Mouse (Mus musculus) left cerebral cortex, postnatal 25 days (tissue): ENCODE data around the gene Cfap126. TPM values are rescaled to one million over a fixed set of nuclear protein-coding genes. Genes with fewer than 3 reads are reported as not detected.
"Not testable (repeated sequence)": the region's sequence is repeated elsewhere in the genome, so short reads cannot be mapped to it uniquely, and the experiment has no call there.

Experiments used
- DNase-seq, 2 experiments: peaks; one replicate each; pipeline ENCODE4 v3.0.0; 2022; ENCODE audit warnings: low spot score in 2 of 2, mixed read lengths in 1 of 2
- intact Hi-C: fragments of 180-260 bp; cut with DNase I; formaldehyde crosslinking; loops from one replicate; pipeline ENCODE4 v1.15.1; 2025
- total RNA-seq, 2 experiments: library from RNA; stranded (reverse); gene quantifications; 2 replicates each; pipeline ENCODE4 v1.2.3; 2021

Gene Cfap126
- under 1 TPM; 0.34 to 0.43 TPM for total RNA-seq

- peak; percentile 30 to 56 for DNase-seq
- intact Hi-C loops: loop anchor here (5.0 kb wide), 2 partner anchors 143 to 248 kb away; partner anchors contain the start of gene Klhdc9
Observed at GRCm38 (mm10) chr1:171113873-171114299, at the start of gene Cfap126. Cfap126 (plus strand) TSS chr1:171113918.

GRCm38 (mm10) chr1:171064491-171065242 is 49.1 kb upstream of the Cfap126 start, which contains the start of gene Fcgr3:
Fcgr3 (minus strand) TSS chr1:171064935.
- intact Hi-C loops: not testable (repeated sequence)
- peak; percentile 75 to 85 for DNase-seq

- intact Hi-C loops: not testable (repeated sequence)
- peak; percentile 35 to 45 for DNase-seq
Observed at GRCm38 (mm10) chr1:171065243-171065587, 48.5 kb upstream of the Cfap126 start.

- peak; percentile 44 to 47 for DNase-seq
- intact Hi-C loops: not testable (repeated sequence)
Observed at GRCm38 (mm10) chr1:171065768-171066167, 48.0 kb upstream of the Cfap126 start.

- DNase-seq, intact Hi-C loops: not testable (repeated sequence)
Observed at GRCm38 (mm10) chr1:171066583-171066982, 47.1 kb upstream of the Cfap126 start.

- intact Hi-C loops, DNase-seq: not testable (repeated sequence)
Observed at GRCm38 (mm10) chr1:171067928-171068327, 45.8 kb upstream of the Cfap126 start.

GRCm38 (mm10) chr1:171069508-171069907 is 44.2 kb upstream of the Cfap126 start:
- peak; percentile 20 to 45 for DNase-seq
- intact Hi-C loops: not testable (repeated sequence)

GRCm38 (mm10) chr1:171070879-171071278 is 42.8 kb upstream of the Cfap126 start:
- peak; percentile 19 to 30 for DNase-seq
- intact Hi-C loops: not testable (repeated sequence)

GRCm38 (mm10) chr1:171071726-171072125 is 42.0 kb upstream of the Cfap126 start:
- DNase-seq, intact Hi-C loops: not testable (repeated sequence)

- DNase-seq, intact Hi-C loops: not testable (repeated sequence)
Observed at GRCm38 (mm10) chr1:171072217-171072616, 41.5 kb upstream of the Cfap126 start.

- DNase-seq: peak; percentile 28 to 56
- intact Hi-C loops: not testable (repeated sequence)
Observed at GRCm38 (mm10) chr1:171074283-171074682, 39.4 kb upstream of the Cfap126 start.

- DNase-seq, intact Hi-C loops: not testable (repeated sequence)
Observed at GRCm38 (mm10) chr1:171076176-171076575, 37.5 kb upstream of the Cfap126 start.

- DNase-seq, intact Hi-C loops: not testable (repeated sequence)
Observed at GRCm38 (mm10) chr1:171077192-171077591, 36.5 kb upstream of the Cfap126 start.

GRCm38 (mm10) chr1:171077955-171078354 is 35.8 kb upstream of the Cfap126 start:
- DNase-seq: peak in 1 of 2 experiments; percentile 46
- intact Hi-C loops: not testable (repeated sequence)

GRCm38 (mm10) chr1:171078419-171078818 is 35.3 kb upstream of the Cfap126 start:
- intact Hi-C loops, DNase-seq: not testable (repeated sequence)

- DNase-seq, intact Hi-C loops: not testable (repeated sequence)
Observed at GRCm38 (mm10) chr1:171079345-171079744, 34.4 kb upstream of the Cfap126 start.

GRCm38 (mm10) chr1:171079825-171080224 is 33.9 kb upstream of the Cfap126 start:
- intact Hi-C loops, DNase-seq: not testable (repeated sequence)

- DNase-seq, intact Hi-C loops: not testable (repeated sequence)
Observed at GRCm38 (mm10) chr1:171081512-171082231, 32.0 kb upstream of the Cfap126 start.

GRCm38 (mm10) chr1:171085718-171086117 is 28.0 kb upstream of the Cfap126 start:
- no peak for DNase-seq
- intact Hi-C loops: no loop called here

GRCm38 (mm10) chr1:171088237-171088869 is 25.4 kb upstream of the Cfap126 start:
- DNase-seq, intact Hi-C loops: not testable (repeated sequence)
